Mouse (Mus musculus) limb, embryonic 13.5 days (tissue): ENCODE measurements around the gene Ajm1. TPM values are rescaled to one million over a fixed set of nuclear protein-coding genes. Genes with fewer than 3 reads are reported as not detected.
A peak's percentile ranks its signal among the peaks of the same experiment; 100 is the strongest.

Experiments
- ATAC-seq: fragments of 200-750 bp; cut with Nextera tagmentation; 2 replicates; pipeline ENCODE4 v1.8.0; 2017; ENCODE audit warnings: low read depth, moderate number of reproducible peaks, moderate TSS enrichment; ENCODE audit not compliant: low FRiP score
- H3K27ac ChIP-seq: fragments of 300-500 bp; sonication (generic); 2 replicates; pipeline ENCODE4 v1.5.1; 2015; ENCODE audit warnings: inconsistent platforms, mild to moderate bottlenecking, moderate library complexity
- H3K27me3 ChIP-seq: fragments of 300-500 bp; sonication (generic); 2 replicates; pipeline ENCODE4 v1.6.1; 2015; ENCODE audit warnings: mild to moderate bottlenecking, inconsistent platforms
- H3K36me3 ChIP-seq: fragments of 300-500 bp; sonication (generic); 2 replicates; pipeline ENCODE4 v1.6.1; 2015; ENCODE audit warnings: inconsistent platforms, mild to moderate bottlenecking, moderate library complexity
- H3K4me1 ChIP-seq: fragments of 300-500 bp; sonication (generic); 2 replicates; pipeline ENCODE4 v1.6.1; 2015; ENCODE audit warnings: inconsistent platforms
- H3K4me2 ChIP-seq: fragments of 300-500 bp; sonication (generic); replicated peaks from 2 replicates; pipeline ENCODE4 v1.6.1; 2015; ENCODE audit warnings: inconsistent platforms, mild to moderate bottlenecking, moderate library complexity
- H3K4me3 ChIP-seq: fragments of 300-500 bp; sonication (generic); 2 replicates; pipeline ENCODE4 v1.5.1; 2015; ENCODE audit warnings: moderate library complexity, mild to moderate bottlenecking, inconsistent platforms
- H3K9ac ChIP-seq: fragments of 300-500 bp; sonication (generic); 2 replicates; pipeline ENCODE4 v1.6.1; 2015; ENCODE audit warnings: mild to moderate bottlenecking, inconsistent platforms
- H3K9me3 ChIP-seq: fragments of 300-500 bp; sonication (generic); 2 replicates; pipeline ENCODE4 v1.6.1; 2016; ENCODE audit warnings: inconsistent platforms
- WGBS: fragments of 180-500 bp; shearing (Covaris S2); methylation state at CpG from one replicate; pipeline ENCODE4 v1.1.7; 2015; 5-methylcytosine and 5-hydroxymethylcytosine counted together
- polyA plus RNA-seq: library from polyadenylated mRNA; unstranded; fragments of >200 nt; fragmentation: Nextera tagmentation; extraction: Ambion mirVana; gene quantifications from 2 replicates; pipeline ENCODE4 v1.2.1, GENCODE M21; 2015

Ajm1 gene
- polyA plus RNA-seq, 1 experiment from 2014 or later, result 0.85 TPM

- ATAC-seq, result no peak
Observed at GRCm38 (mm10) chr2:25602526-25602925, 21.0 kb upstream of the Ajm1 start.

DNA sequence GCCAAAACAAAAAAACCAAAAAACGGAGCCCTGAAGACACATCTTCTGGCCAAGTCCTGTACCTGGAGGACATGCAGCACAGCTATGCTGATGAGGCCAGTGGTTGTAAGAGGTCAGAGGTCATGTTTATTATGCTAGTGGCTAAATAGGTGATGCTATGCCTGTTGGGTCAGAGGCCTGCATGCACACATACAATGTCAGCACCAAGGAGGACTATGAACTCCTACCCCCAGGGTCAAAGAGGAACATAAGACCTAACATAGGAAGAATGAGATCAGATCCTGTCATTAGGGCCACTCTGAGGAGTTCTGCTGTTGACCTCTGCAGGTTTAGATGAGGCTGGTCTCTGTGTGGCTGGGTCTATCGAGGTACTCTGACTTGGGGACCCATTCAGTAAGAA is 18.5 kb upstream of the Ajm1 start:
- Histone ChIP-seq H3K27ac (no peak overlapping the region), H3K4me2 (no peak overlapping the region), H3K27me3 (no peaks in the 10 kb centered on the region), H3K9ac (no peak overlapping the region), H3K4me1 (no peaks in the 10 kb centered on the region), H3K36me3 (peaks cover 96% of the 10 kb centered on the region), H3K9me3 (no peaks in the 10 kb centered on the region), H3K4me3 (no peak overlapping the region)
- 85% methylated on average over 2 of the region's 2 CpGs for WGBS
- ATAC-seq, result no peak

More at GRCm38 (mm10) chr2:25602526-25602925, 21.0 kb upstream of the Ajm1 start:
- Histone ChIP-seq H3K36me3 (peaks cover 78% of the 10 kb centered on the region), H3K27ac (no peak overlapping the region), H3K27me3 (no peaks in the 10 kb centered on the region), H3K4me2 (no peak overlapping the region), H3K9me3 (no peaks in the 10 kb centered on the region), H3K4me3 (no peak overlapping the region), H3K9ac (no peak overlapping the region), H3K4me1 (peaks cover 16% of the 10 kb centered on the region)
- 95% methylated on average over 5 of the region's 5 CpGs for WGBS

DNA sequence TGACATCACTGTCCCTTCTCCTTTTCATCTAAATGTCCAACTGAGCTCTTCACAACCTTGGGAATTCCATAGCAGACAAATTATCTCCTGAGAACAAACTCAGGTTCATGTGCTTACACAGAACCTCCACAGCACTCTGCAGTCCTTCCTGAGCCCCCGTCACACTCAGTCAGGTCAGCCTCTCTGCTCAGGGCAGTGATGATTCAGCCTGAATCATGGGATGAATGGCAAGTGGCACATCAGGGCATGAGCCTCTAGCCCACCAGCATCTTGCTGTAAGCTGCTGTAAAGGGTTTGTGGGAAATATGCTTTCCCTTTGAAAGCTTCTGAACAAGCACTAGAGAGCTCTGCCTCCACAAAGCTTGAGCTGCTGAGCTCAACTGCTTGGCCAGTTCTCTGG is 17.2 kb upstream of the Ajm1 start:
- no peak overlapping the region for H3K4me3 ChIP-seq
- no peak for ATAC-seq
- no peak overlapping the region for H3K4me2 ChIP-seq
- H3K9me3 ChIP-seq, result no peaks in the 10 kb centered on the region
- 93% methylated on average over 1 of the region's 1 CpGs for WGBS
- no peak overlapping the region for H3K27ac ChIP-seq
- no peaks in the 10 kb centered on the region for H3K4me1 ChIP-seq
- H3K9ac ChIP-seq, result no peak overlapping the region
- H3K36me3 ChIP-seq, result peaks cover 95% of the 10 kb centered on the region
- no peaks in the 10 kb centered on the region for H3K27me3 ChIP-seq

DNA sequence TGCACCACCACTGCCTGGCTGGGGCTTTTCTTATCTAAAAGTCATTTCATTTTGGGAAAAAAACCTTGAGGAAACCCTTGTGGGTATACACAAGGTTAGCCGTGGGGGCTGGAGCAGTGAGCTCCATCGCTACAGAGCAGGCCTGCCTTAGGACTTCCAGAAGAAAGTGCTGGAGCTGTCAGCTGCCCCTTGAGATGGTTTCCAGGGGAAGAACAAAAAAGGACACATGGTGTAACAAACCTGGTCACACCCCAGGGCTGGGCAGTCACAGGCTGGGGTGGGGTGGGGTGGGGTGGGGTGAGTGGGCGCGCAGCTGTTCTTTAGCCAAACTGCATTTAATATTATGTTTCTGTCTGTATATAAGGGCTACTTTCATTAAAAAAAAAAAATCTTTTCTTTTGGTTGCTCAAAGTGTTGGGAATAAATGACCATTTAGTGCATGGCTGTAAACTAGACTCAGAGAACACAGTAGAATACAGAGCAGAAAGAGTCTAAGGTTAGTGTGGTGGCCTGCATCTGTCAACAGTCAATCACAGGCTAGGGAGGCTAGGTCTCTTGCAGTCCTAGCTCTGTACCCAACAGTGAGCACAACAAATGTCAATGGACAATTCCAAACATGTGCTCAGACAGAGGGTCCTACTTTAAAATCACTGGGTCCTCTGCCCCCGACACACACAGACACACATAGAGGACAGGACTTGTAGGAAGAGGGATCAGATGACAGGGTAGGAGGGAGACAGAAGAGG is 15.4 kb upstream of the Ajm1 start:
- Histone ChIP-seq H3K4me3 (no peak overlapping the region), H3K4me1 (no peaks in the 10 kb centered on the region), H3K27ac (no peak overlapping the region), H3K9ac (no peak overlapping the region), H3K4me2 (no peak overlapping the region), H3K36me3 (peaks cover 95% of the 10 kb centered on the region), H3K9me3 (no peaks in the 10 kb centered on the region), H3K27me3 (no peaks in the 10 kb centered on the region)
- 92% methylated on average over 5 of the region's 5 CpGs for WGBS
- peak; percentile 40; the same call in 1 of the 2 replicates for ATAC-seq

DNA sequence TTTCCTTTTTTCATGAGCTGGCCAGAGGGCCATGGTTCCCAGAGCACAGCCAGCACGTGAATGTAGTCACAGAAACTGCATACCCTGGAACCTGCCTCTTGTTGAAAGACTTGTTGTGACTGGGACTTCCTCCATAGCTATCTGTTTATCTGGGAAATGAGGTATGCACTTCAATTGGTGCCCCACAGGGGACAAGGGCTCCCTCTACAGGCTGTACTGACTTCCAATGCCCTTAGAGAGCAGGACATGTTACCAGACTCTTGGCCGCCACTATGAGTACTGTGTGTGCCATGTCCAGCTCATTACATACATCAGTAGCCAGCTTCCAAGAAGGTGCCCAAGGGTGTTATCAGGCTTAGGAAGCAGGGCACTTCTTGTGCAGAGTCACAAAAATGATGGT is 10.3 kb upstream of the Ajm1 start:
- Histone ChIP-seq H3K9me3 (no peaks in the 10 kb centered on the region), H3K27ac (no peak overlapping the region), H3K36me3 (peaks cover 92% of the 10 kb centered on the region), H3K4me1 (no peaks in the 10 kb centered on the region), H3K4me2 (no peak overlapping the region), H3K9ac (no peak overlapping the region), H3K4me3 (no peak overlapping the region), H3K27me3 (no peaks in the 10 kb centered on the region)
- no peak for ATAC-seq
- 89% methylated on average over 2 of the region's 2 CpGs for WGBS

DNA sequence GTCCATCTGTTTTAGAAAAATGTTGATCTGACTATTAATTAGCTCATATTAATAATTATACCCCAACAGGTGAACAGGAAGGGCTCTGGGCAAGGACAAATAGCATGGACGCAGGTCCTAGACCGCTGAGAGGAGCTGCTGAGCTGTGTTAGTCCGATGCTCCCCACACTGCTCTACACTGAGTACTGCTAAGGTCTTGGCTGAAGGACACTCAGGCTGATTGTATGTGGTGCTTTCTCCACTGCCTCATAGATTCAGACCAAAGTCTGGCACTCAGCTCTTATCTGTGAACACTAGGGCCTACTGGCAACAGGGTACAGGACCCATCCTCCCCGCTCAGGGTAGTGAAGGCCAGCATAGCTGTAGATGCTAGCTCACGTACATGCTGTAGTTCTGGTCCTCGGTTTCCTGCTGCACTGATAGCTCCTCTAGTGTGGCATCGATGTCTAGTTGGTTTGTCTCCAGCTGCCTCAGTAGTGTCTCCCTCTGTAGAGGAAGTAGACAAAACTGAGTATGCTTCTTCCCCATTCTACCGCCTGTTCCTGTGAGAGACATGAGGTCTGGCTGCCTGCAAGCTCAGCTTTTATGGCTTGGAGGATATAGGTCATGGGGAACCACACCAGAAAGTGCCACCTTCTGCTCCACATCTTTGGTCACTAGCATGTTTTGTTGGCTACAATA is 6.8 kb upstream of the Ajm1 start:
- Histone ChIP-seq H3K36me3 (peaks cover 96% of the 10 kb centered on the region), H3K27me3 (no peaks in the 10 kb centered on the region), H3K4me3 (no peak overlapping the region), H3K27ac (no peak overlapping the region), H3K9me3 (no peaks in the 10 kb centered on the region), H3K4me2 (no peak overlapping the region), H3K4me1 (0 out of 2 replicates have a peak, but pooled peaks cover 3% of the 10 kb centered on the region), H3K9ac (no peak overlapping the region)
- no peak for ATAC-seq
- WGBS, result 93% methylated on average over 8 of the region's 8 CpGs

- Histone ChIP-seq H3K4me1 (peaks cover 14% of the 10 kb centered on the region), H3K27ac (no peak overlapping the region), H3K4me2 (no peak overlapping the region), H3K36me3 (peaks cover 92% of the 10 kb centered on the region), H3K4me3 (no peak overlapping the region), H3K9ac (no peak overlapping the region), H3K9me3 (no peaks in the 10 kb centered on the region), H3K27me3 (no peaks in the 10 kb centered on the region)
- 91% methylated on average over 8 of the region's 8 CpGs for WGBS
- no peak for ATAC-seq
Observed at GRCm38 (mm10) chr2:25587290-25587689, 5.7 kb upstream of the Ajm1 start.

GRCm38 (mm10) chr2:25585601-25586000 is 4.0 kb upstream of the Ajm1 start:
- WGBS, result 94% methylated on average over 3 of the region's 3 CpGs

DNA sequence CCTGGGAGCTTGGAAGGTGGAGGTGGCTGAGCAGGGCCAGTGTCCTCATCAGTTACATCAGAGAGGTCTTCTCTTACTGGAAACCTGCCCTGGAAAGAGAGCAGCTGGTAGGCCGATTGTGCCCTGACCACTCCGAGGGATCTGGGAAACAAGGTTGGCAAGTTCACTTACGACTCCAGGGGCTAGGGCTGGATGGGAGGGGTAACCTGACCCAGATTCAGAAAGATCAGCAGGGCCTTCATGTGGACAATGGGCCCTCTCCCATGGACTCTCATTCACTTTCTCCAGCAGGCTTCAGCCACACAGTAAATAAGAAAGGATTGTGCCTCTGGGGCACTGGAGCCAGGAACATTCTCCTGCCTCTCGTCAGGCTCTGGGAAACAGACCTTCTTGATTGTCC is 3.3 kb upstream of the Ajm1 start:
- Histone ChIP-seq H3K4me1 (peaks cover 35% of the 10 kb centered on the region), H3K4me3 (no peak overlapping the region), H3K27me3 (peaks cover 15% of the 10 kb centered on the region), H3K36me3 (peaks cover 67% of the 10 kb centered on the region), H3K9ac (no peak overlapping the region), H3K27ac (no peak overlapping the region), H3K4me2 (no peak overlapping the region), H3K9me3 (no peaks in the 10 kb centered on the region)
- WGBS, result 86% methylated on average over 4 of the region's 4 CpGs
- no peak for ATAC-seq

More at GRCm38 (mm10) chr2:25585601-25586000, 4.0 kb upstream of the Ajm1 start:
- H3K27me3 ChIP-seq, result peaks cover 8% of the 10 kb centered on the region
- no peak overlapping the region for H3K4me3 ChIP-seq
- H3K4me2 ChIP-seq, result no peak overlapping the region
- no peak for ATAC-seq
- peaks cover 29% of the 10 kb centered on the region for H3K4me1 ChIP-seq
- H3K27ac ChIP-seq, result no peak overlapping the region
- H3K9ac ChIP-seq, result no peak overlapping the region
- H3K9me3 ChIP-seq, result no peaks in the 10 kb centered on the region
- H3K36me3 ChIP-seq, result peaks cover 75% of the 10 kb centered on the region

- Histone ChIP-seq H3K4me2 (no peak overlapping the region), H3K36me3 (peaks cover 60% of the 10 kb centered on the region), H3K4me1 (peaks cover 42% of the 10 kb centered on the region), H3K4me3 (no peak overlapping the region), H3K27me3 (peaks cover 22% of the 10 kb centered on the region), H3K27ac (no peak overlapping the region), H3K9ac (no peak overlapping the region), H3K9me3 (no peaks in the 10 kb centered on the region)
- no peak for ATAC-seq
- 86% methylated on average over 3 of the region's 3 CpGs for WGBS
Observed at GRCm38 (mm10) chr2:25584152-25584551, 2.6 kb upstream of the Ajm1 start.

DNA sequence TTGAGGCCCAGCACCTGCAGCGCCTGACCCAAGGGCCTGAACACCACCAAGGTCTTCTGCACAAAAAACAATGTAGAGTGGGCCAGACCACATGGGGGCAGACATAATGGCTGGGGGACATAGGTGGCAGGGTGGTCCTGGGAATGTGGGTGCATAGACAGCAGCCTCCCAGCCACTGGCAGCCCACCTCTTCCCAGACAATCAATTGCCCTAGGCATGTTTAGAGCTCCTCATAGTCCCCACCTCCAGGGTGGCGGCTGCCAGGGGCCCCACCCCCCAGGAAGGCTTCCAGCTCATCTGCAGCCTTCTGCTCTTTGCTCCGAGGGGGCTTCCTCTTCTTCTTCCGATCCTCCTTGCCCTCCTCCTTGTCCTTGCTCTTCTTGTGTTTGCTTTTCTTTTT is 2.0 kb upstream of the Ajm1 start:
- no peak overlapping the region for H3K27ac ChIP-seq
- H3K4me3 ChIP-seq, result no peak overlapping the region
- H3K36me3 ChIP-seq, result peaks cover 58% of the 10 kb centered on the region
- H3K9ac ChIP-seq, result no peak overlapping the region
- H3K27me3 ChIP-seq, result peaks cover 28% of the 10 kb centered on the region
- peaks cover 48% of the 10 kb centered on the region for H3K4me1 ChIP-seq
- 73% methylated on average over 4 of the region's 4 CpGs for WGBS
- no peak overlapping the region for H3K4me2 ChIP-seq
- ATAC-seq, result no peak
- no peaks in the 10 kb centered on the region for H3K9me3 ChIP-seq

GRCm38 (mm10) chr2:25583120-25583481 is 1.5 kb upstream of the Ajm1 start:
- Histone ChIP-seq H3K27me3 (peaks cover 33% of the 10 kb centered on the region), H3K9ac (peak overlapping the region; percentile 31; the same call in 1 of the 2 replicates), H3K4me3 (no peak overlapping the region), H3K9me3 (no peaks in the 10 kb centered on the region), H3K27ac (no peak overlapping the region), H3K4me1 (peaks cover 53% of the 10 kb centered on the region), H3K36me3 (peaks cover 53% of the 10 kb centered on the region), H3K4me2 (no peak overlapping the region)
- ATAC-seq, result no peak
- 85% methylated on average over 6 of the region's 6 CpGs for WGBS
